Mouse (Mus musculus) liver, postnatal 0 days (tissue): ENCODE results near the gene Fam71b.

ENCODE experiments used
- CTCF ChIP-seq: sonication (generic); IDR thresholded peaks from 2 replicates; pipeline ENCODE4 v1.5.1; 2016; ENCODE audit warnings: antibody characterized with exemption, low read depth
- EP300 ChIP-seq: IDR thresholded peaks from 2 replicates; pipeline ENCODE4 v1.6.1; 2016; ENCODE audit warnings: antibody characterized with exemption, low read depth, mild to moderate bottlenecking

GRCm38 (mm10) chr11:46418860-46419259 lies 22.5 kb downstream of the Fam71b start:
- TF ChIP-seq CTCF (no peak), EP300 (no peak)
